ENCODE assay signal across 22 mouse cellular contexts in the genomic region with DNA sequence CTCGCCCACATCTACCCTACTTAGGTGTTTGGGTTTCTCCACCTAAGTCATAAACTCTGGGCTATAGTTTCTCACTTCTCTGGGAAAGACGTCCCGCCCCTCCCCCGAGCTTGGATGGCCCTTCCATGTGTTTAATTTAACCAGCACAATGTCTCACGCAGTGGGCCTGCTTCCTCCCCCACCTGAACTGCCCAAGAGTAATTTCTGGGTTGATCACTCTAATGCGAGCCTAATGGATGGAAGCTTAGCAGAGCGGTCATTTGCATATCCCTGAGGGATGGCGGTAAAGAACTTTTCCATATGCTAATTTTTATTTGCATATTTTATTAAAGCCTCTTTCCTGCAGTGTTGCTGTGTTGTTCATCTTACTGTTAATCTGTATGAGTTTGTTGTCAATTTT.
A peak's percentile ranks its signal among the peaks of the same experiment; 100 is the strongest.
DNase-seq lines count a peak whose midpoint lies in the region; ATAC-seq and TF ChIP-seq lines count a peak whose summit lies in the region.
"Had no signal": no experiment of that assay in that cellular context is flagged by ENCODE, and none has a peak within 500 bp of the region (broad histone marks: within the 10 kb centered on the region; RNA-seq: fewer than 3 reads in every experiment).

No protein-coding gene starts in this region.

- no peak overlapping the region for H3K27ac ChIP-seq in hindbrain, embryonic 11.5 days (ENCODE audit: low read depth, low read length)
- H3K27ac ChIP-seq in hindbrain, embryonic 10.5 days: no peak overlapping the region
- no peak overlapping the region for H3K27ac ChIP-seq in hindbrain, embryonic 14.5 days
- H3K27ac ChIP-seq in midbrain, postnatal 0 days (ENCODE audit: low read depth, low read length): no peak overlapping the region
- H3K27ac ChIP-seq: embryonic facial prominence, embryonic 13.5 days; heart, adult 2 months; kidney, embryonic 15.5 days; layer of hippocampus, adult 2 months; liver, embryonic 14.5 days; lung, embryonic 15.5 days had no signal

- H3K9ac ChIP-seq in hindbrain, embryonic 11.5 days (ENCODE audit: low read depth, low read length): no peak overlapping the region
- H3K9ac ChIP-seq in hindbrain, embryonic 14.5 days: no peak overlapping the region
- H3K9ac ChIP-seq in midbrain, postnatal 0 days (replicated peaks; ENCODE audit: low read length, poor library complexity, severe bottlenecking): no peak overlapping the region
- H3K9ac ChIP-seq: embryonic facial prominence, embryonic 13.5 days; kidney, embryonic 15.5 days; liver, embryonic 14.5 days; lung, embryonic 15.5 days had no signal

- DNase-seq in hindbrain, embryonic 11.5 days (ENCODE audit: low spot score): no peak
- no peak for DNase-seq in hindbrain, embryonic 10.5 days (ENCODE audit: low spot score)
- peak; percentile 77 for DNase-seq in brain, embryonic 14.5 days (ENCODE audit: low read depth)
- peak; percentile 26 for DNase-seq in hindbrain, embryonic 14.5 days (ENCODE audit: low spot score)
- DNase-seq in midbrain, postnatal 0 days (ENCODE audit: low spot score): peak; percentile 14
- no peak for DNase-seq in kidney, postnatal 10 days
- no peak for DNase-seq in thymus, postnatal 14 days
- DNase-seq: adrenal gland, postnatal 10 days; B cell, adult 2 months; cerebellum, adult 9-11 months; gastrocnemius, postnatal 25 days; heart, adult 2 months; heart, postnatal 4 days; lung, postnatal 4 days; spleen, adult 18-20 months; thymus, adult 18-20 months had no signal

- ATAC-seq in hindbrain, embryonic 11.5 days (ENCODE audit: low FRiP score): peak; percentile 63; the same call in 1 of the 2 replicates
- ATAC-seq in hindbrain, embryonic 14.5 days (ENCODE audit: low FRiP score): peak; percentile 79; the same call in 1 of the 2 replicates
- ATAC-seq in midbrain, postnatal 0 days (ENCODE audit: low FRiP score): no peak
- ATAC-seq: intestine, embryonic 16.5 days had no signal

- 59% methylated on average over 8 of the region's 8 CpGs for WGBS in hindbrain, embryonic 11.5 days
- 61% methylated on average over 8 of the region's 8 CpGs for WGBS in hindbrain, embryonic 10.5 days
- WGBS in hindbrain, embryonic 14.5 days: 30% methylated on average over 8 of the region's 8 CpGs
- 48% methylated on average over 8 of the region's 8 CpGs for WGBS in midbrain, postnatal 0 days

- H3K4me3 ChIP-seq in hindbrain, embryonic 11.5 days (ENCODE audit: low read depth, low read length): no peak overlapping the region
- no peak overlapping the region for H3K4me3 ChIP-seq in hindbrain, embryonic 10.5 days
- H3K4me3 ChIP-seq in hindbrain, embryonic 14.5 days (replicated peaks; ENCODE audit: low read length): no peak overlapping the region
- no peak overlapping the region for H3K4me3 ChIP-seq in midbrain, postnatal 0 days (ENCODE audit: low read depth, low read length)
- H3K4me3 ChIP-seq: embryonic facial prominence, embryonic 13.5 days; heart, adult 2 months; kidney, embryonic 15.5 days; layer of hippocampus, adult 2 months; lung, embryonic 15.5 days had no signal

- no peaks in the 10 kb centered on the region for H3K36me3 ChIP-seq in hindbrain, embryonic 11.5 days (ENCODE audit: control insufficient read depth, insufficient read depth, low read length)
- H3K36me3 ChIP-seq in hindbrain, embryonic 10.5 days: no peaks in the 10 kb centered on the region
- no peaks in the 10 kb centered on the region for H3K36me3 ChIP-seq in hindbrain, embryonic 14.5 days (replicated peaks; ENCODE audit: control insufficient read depth, insufficient read depth)
- no peaks in the 10 kb centered on the region for H3K36me3 ChIP-seq in midbrain, postnatal 0 days (ENCODE audit: insufficient read depth, low read length)
- H3K36me3 ChIP-seq: embryonic facial prominence, embryonic 13.5 days; kidney, embryonic 15.5 days; lung, embryonic 15.5 days had no signal

- H3K4me2 ChIP-seq in hindbrain, embryonic 11.5 days (replicated peaks; ENCODE audit: low read depth, low read length): no peak overlapping the region
- H3K4me2 ChIP-seq in hindbrain, embryonic 14.5 days (replicated peaks): no peak overlapping the region
- no peak overlapping the region for H3K4me2 ChIP-seq in midbrain, postnatal 0 days (ENCODE audit: low read depth, low read length, poor library complexity, severe bottlenecking)
- H3K4me2 ChIP-seq: kidney, embryonic 15.5 days; lung, embryonic 15.5 days had no signal

- peaks cover 5% of the 10 kb centered on the region; the same call in 1 of the 2 replicates for H3K4me1 ChIP-seq in hindbrain, embryonic 11.5 days (replicated peaks; ENCODE audit: control insufficient read depth, insufficient read depth, low read length)
- H3K4me1 ChIP-seq in hindbrain, embryonic 10.5 days (replicated peaks): peaks cover 29% of the 10 kb centered on the region
- H3K4me1 ChIP-seq in hindbrain, embryonic 14.5 days (replicated peaks; ENCODE audit: control insufficient read depth, insufficient read depth, low read length): peaks cover 9% of the 10 kb centered on the region
- no peaks in the 10 kb centered on the region for H3K4me1 ChIP-seq in midbrain, postnatal 0 days (ENCODE audit: insufficient read depth, low read length)

- no peak for TF ChIP-seq CTCF in brain, embryonic 14.5 days (IDR thresholded peaks at IDR 0.05; ENCODE audit: borderline replicate concordance, extremely low read depth, insufficient read depth, insufficient read length)
- TF ChIP-seq CTCF in midbrain, postnatal 0 days (IDR thresholded peaks at IDR 0.05): no peak

- no peaks in the 10 kb centered on the region for H3K9me3 ChIP-seq in hindbrain, embryonic 11.5 days (ENCODE audit: control insufficient read depth, low read length)
- H3K9me3 ChIP-seq in hindbrain, embryonic 10.5 days: no peaks in the 10 kb centered on the region
- no peaks in the 10 kb centered on the region for H3K9me3 ChIP-seq in hindbrain, embryonic 14.5 days (ENCODE audit: control insufficient read depth, low read length)
- H3K9me3 ChIP-seq in midbrain, postnatal 0 days (ENCODE audit: low read length): no peaks in the 10 kb centered on the region
- H3K9me3 ChIP-seq: embryonic facial prominence, embryonic 13.5 days; kidney, embryonic 15.5 days; lung, embryonic 15.5 days had no signal

- no peaks in the 10 kb centered on the region for H3K27me3 ChIP-seq in hindbrain, embryonic 11.5 days (ENCODE audit: control insufficient read depth, insufficient read depth, low read length)
- peaks cover 5% of the 10 kb centered on the region; the same call in 1 of the 2 replicates for H3K27me3 ChIP-seq in hindbrain, embryonic 10.5 days (ENCODE audit: insufficient read depth, poor library complexity, severe bottlenecking)
- no peaks in the 10 kb centered on the region for H3K27me3 ChIP-seq in hindbrain, embryonic 14.5 days (ENCODE audit: control insufficient read depth, insufficient read depth, low read length)
- no peaks in the 10 kb centered on the region for H3K27me3 ChIP-seq in midbrain, postnatal 0 days (ENCODE audit: insufficient read depth, low read length)
- H3K27me3 ChIP-seq: lung, embryonic 15.5 days had no signal

- TF ChIP-seq POLR2A in brain, embryonic 14.5 days (IDR thresholded peaks at IDR 0.05; ENCODE audit: borderline replicate concordance, extremely low read depth, insufficient read depth, insufficient read length, poor library complexity, severe bottlenecking): no peak

Comparison
In these comparisons a context has a peak if more than half of its experiments do, and no peak if none do; other contexts are left out.
1. DNase-seq: peak in brain, embryonic 14.5 days (single experiment), hindbrain, embryonic 14.5 days (single experiment) and midbrain, postnatal 0 days (single experiment); none in hindbrain, embryonic 11.5 days (single experiment), hindbrain, embryonic 10.5 days (single experiment), kidney, postnatal 10 days (single experiment) and thymus, postnatal 14 days (single experiment).